Mouse (Mus musculus) embryonic stem cell, embryonic (primary cell): Measurements from ENCODE around the gene Sema6c.

ENCODE experiments used
- CTCF ChIA-PET, 4 experiments: fragments of 300-600 bp in 2 of 4; fragments of 350-600 bp in 2 of 4; sonication (Branson Sonifier 250); formaldehyde crosslinking; loops; one replicate each; lab custom pipeline; 2022; ENCODE audit warnings: inconsistent platforms in 2 of 4; lab: Charles Lee
- POLR2A ChIA-PET, 4 experiments: fragments of 300-600 bp in 2 of 4; fragments of 350-600 bp in 2 of 4; sonication (Branson Sonifier 250); formaldehyde crosslinking; loops; one replicate each; lab custom pipeline; 2022; ENCODE audit warnings: antibody characterized with exemption in 4 of 4, inconsistent platforms in 1 of 4; lab: Charles Lee

Gene Sema6c

GRCm38 (mm10) chr3:95218466-95219137 lies 58.3 kb downstream of the Sema6c start:
- CTCF ChIA-PET = interaction anchor here (0.6 to 3.7 kb wide), 9 partner anchors 10 to 300 kb away, joined by 3 to 16 read pairs (median 4); partner anchors contain the start of genes Cdc42se1 (in 1 of the 4) and Mllt11 (in 1 of the 4)

DNA sequence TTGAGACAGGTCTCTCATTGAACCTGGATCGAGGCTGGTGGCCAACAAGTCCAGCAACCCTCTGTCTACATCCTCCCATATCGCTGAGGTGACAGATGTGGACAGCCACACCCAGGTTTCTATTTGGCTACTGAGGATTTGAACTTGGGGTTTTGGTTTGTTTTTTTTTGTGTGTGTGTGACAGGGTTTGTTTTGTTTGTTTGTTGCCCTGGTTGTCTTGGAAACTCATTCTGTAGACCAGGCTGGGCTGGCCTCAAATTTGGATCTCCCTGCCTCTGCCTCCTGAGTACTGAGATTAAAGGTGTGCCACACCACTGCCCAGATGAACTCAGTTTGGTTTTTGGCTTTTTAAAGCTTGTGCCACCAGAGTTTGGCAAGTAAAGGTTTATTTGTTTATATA lies 62.8 kb downstream of the Sema6c start:
- ChIA-PET POLR2A (interaction anchor here in 3 of 4 experiments (0.6 to 16.2 kb wide), 13 partner anchors 8 to 208 kb away, joined by 3 to 360 read pairs (median 4); partner anchors contain the start of genes Gm128 (in 2 of the 3), Mllt11 (in 2 of the 3), Cdc42se1 (in 1 of the 3) and Zfp687 (in 1 of the 3)), CTCF (interaction anchor here in 3 of 4 experiments (0.7 to 2.6 kb wide), 3 partner anchors 8 to 51 kb away, joined by 3 to 8 read pairs (median 3); no protein-coding TSS in a partner anchor)

More at GRCm38 (mm10) chr3:95218466-95219137, 58.3 kb downstream of the Sema6c start:
- POLR2A ChIA-PET = interaction anchor here (0.6 to 16.2 kb wide), 74 partner anchors 10 to 483 kb away, joined by 3 to 360 read pairs (median 5); partner anchors contain the start of genes Cdc42se1 (in 3 of the 4), Mllt11 (in 3 of the 4), Gm128 (in 2 of the 4) and Sema6c (in 2 of the 4)
